Mouse (Mus musculus): Measurements from ENCODE around the gene Spire2.
A peak's percentile ranks its signal among the peaks of the same experiment; 100 is the strongest.

Gene Spire2

GRCm38 (mm10) chr8:123333864-123334263 lies 1.4 kb downstream of the Spire2 start:
- no peak for DNase-seq (ENCODE audit: low spot score in 2 of 2)

GRCm38 (mm10) chr8:123334467-123334866 lies 2.0 kb downstream of the Spire2 start:
- no peak for DNase-seq (ENCODE audit: low spot score in 2 of 2)

GRCm38 (mm10) chr8:123337475-123337874 lies 5.0 kb downstream of the Spire2 start:
- DNase-seq (ENCODE audit: low spot score in 2 of 2) = no peak

GRCm38 (mm10) chr8:123340071-123340470 lies 7.6 kb downstream of the Spire2 start:
- no peak for DNase-seq (ENCODE audit: low spot score in 2 of 2)

GRCm38 (mm10) chr8:123341040-123342015 lies 8.8 kb downstream of the Spire2 start:
- no peak for DNase-seq (ENCODE audit: low spot score in 2 of 2)

GRCm38 (mm10) chr8:123342253-123342652 lies 9.7 kb downstream of the Spire2 start:
- DNase-seq (ENCODE audit: low spot score in 2 of 2) = no peak

GRCm38 (mm10) chr8:123342911-123343310 lies 10.4 kb downstream of the Spire2 start:
- no peak for DNase-seq (ENCODE audit: low spot score in 2 of 2)

GRCm38 (mm10) chr8:123343422-123343821 lies 10.9 kb downstream of the Spire2 start:
- no peak for DNase-seq (ENCODE audit: low spot score in 2 of 2)

- DNase-seq (ENCODE audit: low spot score in 2 of 2) = no peak
These were observed 12.6 kb downstream of the Spire2 start for GRCm38 (mm10) chr8:123345135-123345534.

- no peak for DNase-seq (ENCODE audit: low spot score in 2 of 2)
These were observed 13.3 kb downstream of the Spire2 start for GRCm38 (mm10) chr8:123345856-123346255.

- no peak for DNase-seq (ENCODE audit: low spot score in 2 of 2)
These were observed 14.8 kb downstream of the Spire2 start for GRCm38 (mm10) chr8:123347293-123347692.

GRCm38 (mm10) chr8:123348237-123348843 lies 15.8 kb downstream of the Spire2 start:
- DNase-seq (ENCODE audit: low spot score in 2 of 2) = peak; percentile 13 to 17

- DNase-seq (ENCODE audit: low spot score in 2 of 2) = no peak
These were observed 16.6 kb downstream of the Spire2 start for GRCm38 (mm10) chr8:123349073-123349472.

GRCm38 (mm10) chr8:123352118-123352517 lies 19.6 kb downstream of the Spire2 start:
- DNase-seq (ENCODE audit: low spot score in 2 of 2) = no peak

- no peak for DNase-seq (ENCODE audit: low spot score in 2 of 2)
These were observed 20.3 kb downstream of the Spire2 start for GRCm38 (mm10) chr8:123352786-123353185.

GRCm38 (mm10) chr8:123353216-123353615 lies 20.7 kb downstream of the Spire2 start:
- DNase-seq (ENCODE audit: low spot score in 2 of 2) = no peak

- DNase-seq (ENCODE audit: low spot score in 2 of 2) = peak; percentile 30 to 71
These were observed 28.7 kb downstream of the Spire2 start for GRCm38 (mm10) chr8:123361082-123361739.

GRCm38 (mm10) chr8:123373403-123374238 lies 41.1 kb downstream of the Spire2 start, which contains the start of gene Tcf25:
Tcf25 (plus strand) TSS chr8:123373753.
- DNase-seq (ENCODE audit: low spot score in 2 of 2) = peak; percentile 93 to 95

GRCm38 (mm10) chr8:123374239-123374578 lies 41.7 kb downstream of the Spire2 start:
- DNase-seq (ENCODE audit: low spot score in 2 of 2) = peak; percentile 89 to 92

GRCm38 (mm10) chr8:123375701-123376100 lies 43.2 kb downstream of the Spire2 start:
- DNase-seq (ENCODE audit: low spot score in 2 of 2) = no peak

GRCm38 (mm10) chr8:123376106-123376505 lies 43.6 kb downstream of the Spire2 start:
- DNase-seq (ENCODE audit: low spot score in 2 of 2) = no peak
